Mouse (Mus musculus) cerebellum, adult 2 months (tissue): ENCODE data around the gene Acsf2.

ENCODE experiments used
- CTCF ChIP-seq: fragments of 200-500 bp; IDR thresholded peaks from 2 replicates; pipeline ENCODE4 v1.5.1; 2011; ENCODE audit warnings: low read depth, mild to moderate bottlenecking, control low read depth, low read length, moderate library complexity, borderline replicate concordance; ENCODE audit not compliant: insufficient read depth
- POLR2A ChIP-seq: fragments of 200-500 bp; IDR thresholded peaks from 2 replicates; pipeline ENCODE4 v1.6.1; 2011; ENCODE audit warnings: low read length, control low read depth, borderline replicate concordance; ENCODE audit not compliant: insufficient read depth

DNA sequence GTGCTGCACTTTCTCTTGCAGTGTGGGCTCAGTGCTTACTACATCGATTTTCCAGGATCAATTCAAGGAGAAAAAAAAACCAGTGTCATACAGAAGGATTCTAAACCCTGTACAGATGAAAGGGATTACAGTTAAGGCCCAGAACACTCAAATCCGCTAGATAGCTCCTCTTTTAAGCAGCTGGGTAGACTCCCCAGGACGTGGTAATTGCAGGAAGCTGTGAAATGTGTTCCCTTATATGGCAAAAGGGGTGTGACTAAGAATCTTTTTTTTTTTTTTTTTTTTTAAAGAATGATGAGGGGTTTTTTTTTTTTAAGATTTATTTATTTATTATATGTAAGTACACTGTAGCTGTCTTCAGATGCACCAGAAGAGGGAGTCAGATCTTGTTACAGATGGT, 72.8 kb downstream of the Acsf2 start:
- TF ChIP-seq CTCF: no peak
- no peak for TF ChIP-seq POLR2A
